Mouse (Mus musculus) megakaryocyte, embryonic 14.5 days (primary cell): Measurements from ENCODE around the gene Sec22c.

Source experiments
- FLI1 ChIP-seq: IDR thresholded peaks from 2 replicates; pipeline ENCODE4 v1.6.1; 2012; ENCODE audit warnings: low read length, inconsistent platforms, mixed read lengths
- GATA1 ChIP-seq: IDR thresholded peaks from 3 replicates; pipeline ENCODE4 v1.6.1; 2012; ENCODE audit warnings: mixed read lengths, low read length, inconsistent platforms, borderline replicate concordance

- no peak for TF ChIP-seq FLI1
- TF ChIP-seq GATA1: no peak
Observed at GRCm38 (mm10) chr9:121677476-121677875, 27.8 kb downstream of the Sec22c start.
